Mouse (Mus musculus): ENCODE measurements around the gene Mindy1.
"Not testable (repeated sequence)": the region's sequence is repeated elsewhere in the genome, so short reads cannot be mapped to it uniquely, and the experiment has no call there.

GRCm38 (mm10) chr3:95343356-95344000 is 62.3 kb downstream of the Mindy1 start:
- TF ChIP-seq POLR2A, CTCF (IDR thresholded peaks at IDR 0.05; ENCODE audit: extremely low read depth, insufficient read depth, low read length): not testable (repeated sequence)

Measured in cortical plate, adult 2 months (tissue).